Mouse (Mus musculus) heart, adult 8-10 months (tissue): ENCODE data around the gene Samd4b. TPM values are rescaled to one million over a fixed set of nuclear protein-coding genes. Genes with fewer than 3 reads are reported as not detected.
"Not testable (repeated sequence)": the region's sequence is repeated elsewhere in the genome, so short reads cannot be mapped to it uniquely, and the experiment has no call there.

Experiments
- DNase-seq: peaks from one replicate; pipeline ENCODE4 v3.0.0; 2022; ENCODE audit warnings: low spot score
- total RNA-seq, 4 experiments: library from RNA; stranded (reverse); gene quantifications; 2 replicates each; pipeline ENCODE4 v1.2.4; 2022

Samd4b gene
- total RNA-seq = 10 to 100 TPM; 19.4 to 23.4 (median 21.5) TPM

DNA sequence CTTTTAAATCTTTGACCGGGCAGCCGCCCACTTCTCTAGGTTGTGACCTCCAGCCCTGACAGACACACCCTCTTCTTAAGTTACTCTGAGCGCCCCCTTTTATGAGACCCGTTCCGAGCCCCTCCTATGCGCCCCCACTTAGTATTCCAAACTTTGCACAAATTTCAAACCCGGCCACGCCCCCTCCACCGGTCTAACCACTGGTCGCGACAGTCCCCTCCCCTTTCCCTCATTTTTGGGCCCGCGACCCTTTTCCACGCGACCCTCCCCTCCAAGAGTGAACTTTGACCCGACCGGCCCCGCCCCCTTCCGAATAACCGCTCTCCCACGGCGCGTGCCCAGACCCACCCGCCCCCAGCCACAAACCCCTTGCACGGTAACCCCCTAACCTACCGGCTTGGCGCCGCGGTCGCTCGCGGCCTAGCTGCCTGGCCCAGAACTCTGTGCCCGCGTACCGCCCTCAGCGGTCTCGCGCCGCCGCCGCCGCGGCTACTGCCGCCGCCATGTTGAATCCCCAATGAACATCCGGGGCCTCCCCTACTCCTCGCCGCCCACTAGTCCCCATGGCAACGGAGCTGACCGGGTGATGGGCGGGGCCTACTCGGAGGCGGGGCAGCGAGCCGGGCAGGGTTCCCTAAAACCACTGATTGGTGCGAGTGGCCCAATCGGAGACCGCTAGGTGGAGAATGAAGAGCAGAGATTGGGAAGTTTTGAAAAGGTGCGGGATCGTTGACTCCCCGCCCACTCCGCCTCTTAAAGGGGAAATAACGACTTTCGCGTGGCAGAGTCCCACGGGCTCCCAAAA is at the start of gene Samd4b, which contains the start of gene Pak4:
Gene Samd4b (minus strand): TSS at position 503 of the 805 bp plus-strand sequence.
Gene Pak4 (minus strand): TSS at position 544 of the 805 bp plus-strand sequence.
- peak; percentile 100 for DNase-seq

DNA sequence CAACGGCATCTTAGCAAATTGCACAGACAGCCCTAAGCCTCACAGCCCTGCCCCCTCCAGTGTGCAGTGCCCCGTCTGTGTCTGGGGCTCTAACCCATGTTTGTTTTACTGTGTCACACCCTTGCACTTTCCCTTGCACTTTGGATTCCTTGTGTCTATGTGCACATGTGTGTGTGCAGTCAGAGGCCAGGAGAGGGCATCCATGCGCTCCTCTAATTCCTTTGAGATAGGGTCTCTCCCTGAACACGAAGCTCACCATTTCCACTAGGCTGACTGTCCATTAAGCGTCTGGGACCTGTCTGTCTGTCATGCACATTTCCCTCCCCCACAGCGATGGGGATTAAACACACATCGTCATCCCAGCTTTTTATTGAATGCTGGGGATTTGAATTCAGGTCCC is 49.1 kb upstream of the Samd4b start:
- DNase-seq = no peak

DNA sequence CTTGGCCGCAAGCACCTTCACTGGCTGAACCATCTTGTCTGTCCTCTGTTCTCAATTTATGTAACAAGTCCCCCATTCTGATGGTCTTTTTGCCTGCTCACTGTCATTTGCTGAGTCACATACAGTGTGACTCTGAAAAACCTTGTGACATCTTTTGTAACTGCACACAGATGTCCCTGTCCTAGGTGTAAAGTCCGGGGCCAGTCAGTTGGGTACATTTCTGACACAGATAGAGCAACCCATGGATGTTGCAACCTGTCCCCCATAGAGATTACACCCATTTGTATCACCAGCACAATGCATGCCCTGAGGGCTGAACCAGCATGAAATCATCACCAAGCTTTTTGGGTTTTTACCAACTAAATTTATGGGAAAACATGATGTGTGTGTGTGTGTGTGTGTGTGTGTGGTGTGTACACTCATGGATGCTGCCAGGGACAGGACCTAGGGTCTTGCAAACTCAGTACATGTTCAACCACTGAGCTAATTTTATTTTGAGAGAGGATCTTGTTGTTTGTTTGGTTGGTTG is 48.1 kb upstream of the Samd4b start:
- DNase-seq = no peak

DNA sequence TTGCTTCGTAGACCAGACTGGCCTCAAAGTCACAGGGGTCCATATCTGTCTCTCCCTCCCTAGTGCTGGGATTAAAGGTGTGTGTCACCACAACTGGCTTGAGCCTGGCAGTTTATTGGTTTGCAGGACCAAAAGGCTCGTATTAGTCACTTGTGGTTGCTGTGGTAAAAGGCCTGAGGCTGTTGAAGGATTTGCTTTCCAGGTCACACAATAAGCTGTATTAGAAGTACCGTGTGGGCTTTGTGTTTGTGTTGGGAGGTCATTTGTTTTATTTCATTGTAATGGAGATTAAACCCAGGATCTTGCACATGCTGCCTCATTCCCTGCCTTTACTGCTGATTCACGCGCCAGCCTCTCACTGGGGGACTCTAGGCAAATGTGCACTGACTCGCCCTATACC is 47.4 kb upstream of the Samd4b start:
- DNase-seq = no peak

DNA sequence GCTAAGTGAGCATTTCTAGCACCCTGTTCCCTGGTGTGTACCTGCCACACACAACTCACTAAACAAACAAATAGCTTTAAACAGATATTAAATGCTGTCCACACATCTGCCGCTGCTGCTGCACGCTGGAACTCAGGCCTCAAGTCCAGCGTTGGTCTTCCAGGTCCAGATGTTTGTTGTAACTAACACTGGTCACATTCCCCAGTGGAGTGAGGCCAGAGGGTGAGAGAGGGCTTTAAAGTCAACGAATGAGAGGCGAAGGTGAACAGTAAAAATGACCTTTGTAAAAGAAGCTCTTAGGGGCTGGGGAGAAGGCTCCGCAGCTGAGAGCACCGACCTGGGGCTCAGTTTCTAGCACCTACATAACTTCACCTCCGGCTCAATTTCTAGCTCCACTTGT is 43.6 kb upstream of the Samd4b start:
- DNase-seq = no peak

DNA sequence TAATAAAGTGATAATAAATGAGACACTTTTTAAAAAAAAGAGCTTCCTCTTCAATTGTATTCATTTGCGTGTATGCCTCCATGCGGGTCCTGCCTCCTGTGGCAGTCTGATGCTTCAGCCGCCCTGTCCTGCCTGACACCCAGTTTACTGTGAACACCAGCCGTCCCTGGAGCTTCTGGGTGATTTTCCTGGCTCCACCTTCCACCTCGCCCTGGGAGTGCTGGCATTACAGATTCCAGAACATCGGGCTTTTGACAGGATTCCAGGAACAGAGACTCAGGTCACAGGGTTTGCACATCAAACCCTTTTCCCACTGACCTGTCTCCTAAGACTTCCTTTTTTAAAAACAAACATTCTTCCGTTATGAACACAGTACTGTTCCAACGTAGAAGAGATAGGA is 39.6 kb upstream of the Samd4b start:
- no peak for DNase-seq

DNA sequence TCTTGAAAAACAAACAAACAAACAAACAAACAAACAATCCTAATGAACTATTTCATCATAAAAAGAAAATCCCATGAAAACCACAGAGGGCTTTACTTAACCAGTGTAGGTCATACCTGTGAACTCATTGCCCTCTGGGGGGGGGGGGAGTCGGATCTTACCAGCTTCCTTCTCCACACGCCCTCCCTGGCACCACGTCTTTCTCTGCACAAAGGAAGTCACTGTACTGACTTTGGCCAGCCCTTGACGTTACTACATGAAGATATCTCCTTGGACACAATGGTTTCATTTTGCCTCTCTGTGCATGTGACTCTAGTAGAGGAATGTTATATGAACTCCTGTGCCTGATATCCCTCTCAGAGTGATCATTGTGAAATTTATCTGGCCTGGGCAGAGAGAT is 36.2 kb upstream of the Samd4b start:
- no peak for DNase-seq

DNA sequence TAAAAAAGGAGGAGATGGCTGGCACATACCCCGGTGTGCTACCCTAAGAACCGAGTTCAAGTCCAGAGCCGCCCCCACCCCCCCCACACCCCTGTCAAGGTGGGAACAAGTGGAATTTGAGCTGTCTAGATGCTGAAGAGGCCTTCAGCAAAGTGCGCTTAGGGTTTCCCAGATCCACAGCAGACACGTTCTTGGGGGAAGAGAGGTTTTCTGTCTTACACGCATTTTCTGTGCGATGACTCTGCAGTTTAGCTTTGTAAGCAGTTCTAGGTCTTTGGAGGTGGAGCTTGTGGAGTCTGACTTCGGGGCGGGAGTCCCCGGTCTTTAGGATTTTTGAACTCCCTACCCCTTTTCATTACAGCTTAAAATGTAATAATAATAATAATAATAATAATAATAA is 33.1 kb upstream of the Samd4b start, which contains the start of gene Acp7:
Gene Acp7 (minus strand): TSS at position 260 of the 400 bp plus-strand sequence.
- no peak for DNase-seq

DNA sequence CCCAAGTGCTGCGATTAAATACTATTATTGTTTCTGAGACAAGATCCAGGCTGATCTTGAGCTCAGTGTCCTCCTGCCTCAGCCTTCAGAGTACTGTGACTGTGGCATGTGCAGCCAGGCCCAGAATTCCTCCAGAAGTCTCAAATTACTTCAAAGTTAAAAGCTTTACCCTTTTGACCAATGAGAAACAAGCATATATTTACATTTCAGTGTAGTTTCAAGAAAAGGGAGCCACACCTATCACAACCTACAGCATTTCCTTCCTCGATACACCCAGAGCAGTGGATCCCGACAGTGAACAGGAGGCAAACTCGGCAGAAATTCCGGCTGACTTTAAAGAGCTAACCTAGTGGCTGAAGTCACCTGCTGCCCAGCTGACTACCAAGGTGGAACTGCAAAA is 26.8 kb upstream of the Samd4b start:
- no peak for DNase-seq

DNA sequence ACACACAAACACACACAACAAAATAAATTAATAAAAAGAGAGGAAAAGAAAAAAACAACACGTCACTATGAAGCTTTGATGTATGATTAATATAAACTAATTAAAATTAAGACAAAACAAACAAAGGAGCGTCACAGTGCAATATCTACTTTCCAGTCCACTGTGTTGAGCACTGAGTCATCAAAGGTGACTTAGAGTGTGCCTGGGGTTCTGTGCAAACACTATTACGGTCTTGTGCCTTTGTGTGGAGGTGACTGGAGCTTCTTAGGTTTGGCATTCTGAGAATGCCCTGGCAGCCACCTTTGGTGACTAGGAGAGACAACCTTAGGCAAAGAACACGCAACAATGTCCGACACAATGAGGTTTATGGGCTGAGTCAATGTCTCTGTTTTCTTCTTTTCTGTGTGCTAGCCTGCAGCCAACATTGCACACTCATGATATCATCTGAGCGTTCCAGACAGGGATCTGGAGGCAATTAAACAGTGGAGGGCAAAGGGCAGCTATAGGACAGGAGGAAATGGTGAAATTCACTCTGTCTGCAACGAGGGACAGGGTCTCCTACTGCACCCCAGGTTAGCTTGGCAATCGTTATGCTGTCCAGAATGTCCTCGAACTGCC is 21.3 kb upstream of the Samd4b start:
- DNase-seq = no peak

DNA sequence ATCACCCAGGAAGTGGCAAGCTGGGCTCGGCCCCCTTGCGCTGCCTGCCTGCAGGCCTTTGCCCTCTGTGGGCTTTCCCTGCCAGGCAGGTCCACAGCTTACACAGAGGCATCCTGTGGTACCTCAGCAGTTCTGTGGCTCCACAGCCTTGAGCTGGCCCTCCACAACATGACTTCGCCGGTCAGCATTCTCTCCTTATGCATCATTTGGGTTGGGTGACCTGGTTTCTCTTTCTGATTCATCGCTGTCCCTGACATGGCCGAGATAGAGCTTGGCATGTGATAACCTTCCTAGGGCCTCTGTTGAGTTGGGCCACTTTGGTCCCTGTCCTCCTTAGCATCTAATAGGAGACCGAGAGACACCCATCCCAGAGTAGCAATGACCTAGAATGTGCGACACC is 8.0 kb upstream of the Samd4b start:
- DNase-seq = no peak

DNA sequence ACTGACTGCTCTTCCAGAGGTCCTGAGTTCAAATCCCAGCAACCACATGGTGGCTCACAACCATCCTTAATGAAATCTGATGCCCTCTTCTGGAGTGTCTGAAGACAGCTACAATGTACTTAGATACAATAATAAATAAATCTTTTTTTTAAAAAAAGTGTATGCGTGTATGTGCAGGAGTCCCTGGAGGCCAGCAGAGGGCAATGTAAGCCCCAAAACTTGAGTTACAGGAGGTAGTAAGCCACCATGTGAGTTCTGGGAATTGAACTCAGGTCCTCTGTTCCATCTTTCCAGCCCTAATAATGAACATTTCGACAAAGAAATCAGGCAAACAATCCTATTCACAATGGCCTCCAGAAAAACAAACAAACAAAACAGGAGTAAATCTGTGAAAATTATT is 5.8 kb upstream of the Samd4b start:
- DNase-seq = not testable (repeated sequence)

DNA sequence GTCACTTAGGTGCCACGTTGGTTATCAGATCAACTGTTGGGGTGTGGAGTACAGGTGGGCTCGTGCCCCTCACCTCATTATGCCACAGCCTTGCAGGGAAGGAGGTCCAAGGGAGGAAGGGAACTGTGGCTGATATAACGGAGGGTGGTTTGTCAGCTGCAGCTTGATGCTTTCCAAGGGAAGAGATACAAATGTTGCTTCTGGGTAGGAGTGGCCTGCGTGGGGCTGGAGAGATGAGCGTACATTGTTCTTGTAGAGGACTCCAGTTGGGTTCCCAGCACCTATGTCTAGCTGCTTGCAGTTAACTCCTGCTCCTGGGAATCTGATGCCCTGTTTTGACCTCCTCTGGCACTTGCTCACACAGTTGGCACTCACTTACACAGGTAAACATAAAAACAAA is 5.2 kb upstream of the Samd4b start:
- no peak for DNase-seq

DNA sequence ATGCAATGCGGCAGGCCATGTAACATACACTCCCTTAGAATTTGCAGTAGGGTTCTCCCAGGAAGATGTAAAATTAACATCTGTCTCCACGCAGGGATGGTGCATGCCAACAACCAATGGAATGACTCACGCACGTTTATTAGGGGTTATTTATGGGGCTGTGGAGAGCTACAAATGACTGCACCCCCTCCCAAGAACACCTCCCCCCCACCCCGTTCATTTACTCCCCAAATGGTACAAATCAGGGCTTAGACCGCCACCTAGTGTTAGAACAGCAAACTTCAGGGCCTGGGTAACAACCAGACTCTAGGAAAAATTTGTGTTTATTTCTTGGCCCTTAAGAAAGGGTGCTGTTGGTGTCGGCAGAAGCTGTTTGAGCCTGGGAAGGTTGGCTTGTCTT is 3.7 kb upstream of the Samd4b start:
- peak; percentile 53 for DNase-seq

DNA sequence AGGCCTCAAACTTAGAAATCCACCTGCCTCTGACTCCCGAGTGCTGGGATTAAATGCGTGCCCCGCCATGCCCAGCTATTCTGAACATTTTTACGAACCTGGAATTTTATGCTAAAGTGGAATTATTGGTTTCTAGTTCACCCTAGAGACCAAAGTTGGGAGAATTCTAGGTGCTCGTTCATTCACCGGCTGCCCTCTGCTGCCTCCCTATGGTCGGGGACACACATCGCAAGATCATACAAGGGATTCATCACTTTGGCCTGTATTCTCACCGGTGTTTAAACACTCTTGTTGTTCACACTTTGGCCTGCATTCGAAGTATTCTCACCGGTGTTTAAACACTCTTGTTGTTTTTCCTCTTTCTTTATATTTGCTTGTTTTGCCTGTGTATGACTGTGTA is 3.1 kb upstream of the Samd4b start:
- peak; percentile 51 for DNase-seq

DNA sequence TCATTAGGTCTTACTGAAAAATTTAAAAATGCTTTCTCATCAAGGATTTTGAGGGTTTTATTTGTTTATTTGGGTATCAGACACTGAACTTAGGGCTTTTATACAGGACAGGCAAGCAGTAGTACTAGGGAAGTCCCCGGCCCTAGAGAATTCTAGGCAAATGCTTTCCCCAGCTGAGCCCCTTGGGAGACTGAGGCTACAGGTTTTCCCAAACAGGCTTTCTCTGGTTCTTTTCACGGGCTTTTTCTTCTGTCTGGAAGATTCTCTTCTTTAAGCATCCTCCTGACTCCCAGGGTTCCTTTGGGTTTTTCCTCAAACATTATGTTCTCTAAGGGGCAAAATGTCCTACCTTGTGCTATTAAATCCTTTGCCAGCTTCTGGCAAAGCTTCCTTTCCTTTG is 1.0 kb upstream of the Samd4b start:
- no peak for DNase-seq

DNA sequence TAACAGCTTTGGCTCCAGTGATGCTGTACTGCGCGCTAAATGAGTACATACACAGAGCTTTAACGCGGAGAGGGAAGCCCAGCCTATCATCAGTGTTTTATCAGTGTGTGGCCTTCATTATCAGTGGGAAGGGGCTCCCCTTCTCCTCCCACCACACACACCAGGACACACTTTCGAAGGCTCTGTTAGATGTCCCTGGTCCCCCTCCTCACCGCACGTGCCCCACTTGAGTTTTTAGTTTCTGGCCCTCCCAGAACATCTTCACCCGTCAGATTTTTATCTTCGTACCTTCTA is 720 bp downstream of the Samd4b start:
- no peak for DNase-seq

DNA sequence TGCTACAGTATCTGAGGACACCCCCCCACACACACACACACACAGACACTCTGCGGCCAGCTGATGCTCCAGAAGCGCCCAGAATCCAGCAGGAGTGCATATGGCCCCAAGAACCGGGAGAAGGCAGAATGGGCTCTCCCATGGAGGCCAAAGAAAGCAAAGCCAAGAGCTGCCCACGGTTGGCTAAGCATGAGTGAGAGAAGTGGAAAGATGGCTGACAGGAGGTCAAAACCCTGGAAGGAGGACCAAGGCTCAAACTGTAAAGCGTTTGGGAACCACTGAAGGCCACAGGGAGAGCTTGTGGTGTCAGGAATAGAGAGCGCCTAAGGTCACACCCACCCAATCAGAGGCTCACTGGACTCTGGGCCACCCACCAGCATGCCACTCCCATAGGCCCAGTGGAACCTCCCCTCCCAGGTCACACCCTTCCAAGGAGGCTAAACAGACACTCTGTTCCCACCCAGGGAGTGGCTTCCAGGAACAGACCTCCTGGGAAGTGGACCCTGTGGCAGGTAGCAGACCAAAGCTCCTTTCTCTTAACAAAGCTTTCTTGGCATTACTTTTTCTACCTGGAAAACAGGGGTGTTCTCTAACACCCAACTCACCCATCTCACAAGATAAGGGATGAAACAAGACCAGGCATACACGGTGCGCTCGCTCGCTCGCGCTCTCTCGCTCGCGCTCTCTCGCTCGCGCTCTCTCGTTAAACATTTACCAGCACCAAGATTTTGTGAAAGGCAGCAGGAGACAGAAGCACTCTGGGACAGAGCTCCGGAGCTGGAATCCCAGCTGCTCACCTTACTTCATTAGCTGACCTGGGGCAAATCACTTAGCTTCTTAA is 1.3 kb downstream of the Samd4b start:
- no peak for DNase-seq

DNA sequence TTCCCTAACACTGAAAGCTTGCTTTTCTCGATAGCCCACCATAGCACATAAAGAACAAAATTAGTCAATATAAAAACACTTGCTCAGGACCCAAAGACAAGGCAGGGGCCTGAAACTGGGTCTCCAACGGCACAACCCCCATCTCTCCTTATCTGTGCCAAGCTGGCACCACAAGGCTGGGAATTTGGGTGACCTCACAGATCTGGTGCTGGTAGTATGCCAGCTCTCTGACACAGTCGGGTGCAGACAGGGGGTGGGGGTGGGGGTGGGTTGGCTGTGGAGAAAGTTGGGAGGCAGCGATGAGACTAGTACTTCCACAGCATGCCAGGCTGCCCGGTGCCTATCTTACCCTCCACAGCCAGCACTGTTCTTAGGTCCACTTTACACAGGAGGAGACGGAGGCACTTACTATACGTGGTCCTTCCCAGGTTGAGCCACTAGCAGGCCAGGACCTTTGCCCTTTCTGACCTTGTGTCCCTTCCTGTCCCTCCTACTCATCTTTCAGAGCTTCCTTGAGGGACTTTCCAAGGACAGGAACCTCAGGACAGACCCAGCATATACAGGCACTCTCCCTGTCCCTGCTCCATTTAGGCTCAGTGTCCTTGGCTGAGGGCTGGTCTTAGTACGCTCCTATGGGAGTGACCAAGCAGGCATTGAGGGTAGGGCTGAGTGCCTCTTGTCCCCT is 2.1 kb downstream of the Samd4b start:
- no peak for DNase-seq

DNA sequence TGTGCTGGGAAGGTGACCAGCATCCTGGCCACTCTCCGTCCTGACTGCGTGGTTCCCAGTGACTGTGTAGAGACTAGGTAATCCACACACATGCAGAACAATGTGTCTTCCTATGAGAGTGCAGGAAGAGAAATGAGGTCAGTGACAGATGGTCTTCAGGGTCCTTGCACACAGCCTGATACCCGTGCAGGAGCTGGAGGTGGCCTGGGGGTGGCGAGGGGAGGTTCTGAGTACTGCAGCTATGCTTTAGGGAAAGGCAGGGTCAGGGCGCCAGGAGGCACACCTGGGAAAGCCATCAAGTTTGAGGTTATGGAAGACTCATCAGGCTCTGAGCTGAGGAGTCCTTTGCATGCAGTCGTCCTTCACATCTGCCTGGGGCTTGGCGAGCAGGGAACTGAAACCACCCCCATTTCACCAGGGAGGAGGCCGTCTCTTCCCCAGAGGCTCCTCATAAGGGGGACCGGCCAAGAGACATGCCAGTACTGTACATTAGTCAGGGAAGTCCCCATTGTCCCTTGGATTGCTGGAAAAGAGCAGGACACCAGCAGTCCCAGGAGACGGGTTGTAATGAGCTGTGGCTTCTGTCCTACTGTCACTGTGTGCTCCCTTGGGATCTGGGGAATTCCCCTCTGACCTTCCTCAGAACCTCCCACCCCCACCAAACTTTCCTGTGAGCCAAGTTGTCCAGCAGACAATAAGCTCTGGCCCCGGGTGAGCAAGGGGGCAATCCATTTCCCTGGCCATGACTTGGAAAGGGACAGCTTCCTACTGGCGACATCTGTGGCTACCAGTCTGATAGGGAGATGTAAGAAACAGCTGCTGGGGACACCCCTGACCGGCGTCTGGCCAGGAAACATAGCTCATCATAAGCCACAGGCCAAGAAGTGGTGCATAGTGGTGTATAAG is 4.5 kb downstream of the Samd4b start:
- peak; percentile 83 for DNase-seq

DNA sequence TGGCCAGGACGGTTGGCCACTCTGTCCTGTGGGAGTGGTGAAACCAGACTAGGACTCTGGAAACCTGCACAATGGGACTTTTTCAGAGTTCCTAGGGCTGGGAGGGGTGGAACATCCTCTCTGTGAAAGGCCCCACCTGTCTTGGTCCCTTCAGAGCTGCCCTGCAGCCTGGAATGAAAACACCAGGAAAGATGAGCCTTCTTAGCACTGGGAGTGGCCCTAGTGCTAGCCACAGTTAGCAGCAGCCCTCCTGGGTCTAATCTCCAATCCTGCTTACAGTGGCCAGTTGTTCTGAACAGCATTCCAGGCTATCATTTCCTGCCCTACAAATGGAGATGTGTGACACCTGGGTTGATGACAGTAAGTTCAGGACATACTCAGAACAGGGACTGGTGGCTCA is 6.1 kb downstream of the Samd4b start:
- DNase-seq = no peak
